Mouse (Mus musculus) midbrain, embryonic 15.5 days (tissue): ENCODE data around the gene Abhd8. TPM values are rescaled to one million over a fixed set of nuclear protein-coding genes. Genes with fewer than 3 reads are reported as not detected.
A peak's percentile ranks its signal among the peaks of the same experiment; 100 is the strongest.

ENCODE experiments used
- ATAC-seq: fragments of 200-750 bp; cut with Nextera tagmentation; replicated peaks from 2 replicates; pipeline ENCODE4 v1.8.0; 2017; ENCODE audit warnings: moderate TSS enrichment
- H3K27ac ChIP-seq: fragments of 300-500 bp; sonication (generic); 2 replicates; pipeline ENCODE4 v1.5.1; 2015; ENCODE audit warnings: mild to moderate bottlenecking, inconsistent platforms
- H3K27me3 ChIP-seq: fragments of 300-500 bp; sonication (generic); replicated peaks from 2 replicates; pipeline ENCODE4 v1.6.1; 2015; ENCODE audit warnings: inconsistent platforms
- H3K36me3 ChIP-seq: fragments of 300-500 bp; sonication (generic); replicated peaks from 2 replicates; pipeline ENCODE4 v1.6.1; 2015; ENCODE audit warnings: inconsistent platforms
- H3K4me1 ChIP-seq: fragments of 300-500 bp; sonication (generic); 2 replicates; pipeline ENCODE4 v1.6.1; 2015; ENCODE audit warnings: inconsistent platforms
- H3K4me2 ChIP-seq: fragments of 300-500 bp; sonication (generic); 2 replicates; pipeline ENCODE4 v1.6.1; 2015; ENCODE audit warnings: inconsistent platforms, mild to moderate bottlenecking, moderate library complexity
- H3K4me3 ChIP-seq: fragments of 300-500 bp; sonication (generic); 2 replicates; pipeline ENCODE4 v1.5.1; 2015; ENCODE audit warnings: mild to moderate bottlenecking, inconsistent platforms
- H3K9ac ChIP-seq: fragments of 300-500 bp; sonication (generic); 2 replicates; pipeline ENCODE4 v1.6.1; 2015; ENCODE audit warnings: mild to moderate bottlenecking, inconsistent platforms
- H3K9me3 ChIP-seq: fragments of 300-500 bp; sonication (generic); 2 replicates; pipeline ENCODE4 v1.6.1; 2016; ENCODE audit warnings: inconsistent platforms
- WGBS: fragments of 180-500 bp; shearing (Covaris S2); methylation state at CpG from one replicate; pipeline ENCODE4 v1.1.7; 2015; ENCODE audit warnings: mixed read lengths; 5-methylcytosine and 5-hydroxymethylcytosine counted together
- polyA plus RNA-seq: library from polyadenylated mRNA; unstranded; fragments of >200 nt; fragmentation: Nextera tagmentation; extraction: Ambion mirVana; gene quantifications from 2 replicates; pipeline ENCODE4 v1.2.1, GENCODE M21; 2015

The Abhd8 gene
- polyA plus RNA-seq, 1 experiment from 2014 or later, result 188 TPM

GRCm38 (mm10) chr8:71467201-71467600 is 3.7 kb upstream of the Abhd8 start:
- no peak overlapping the region for H3K4me3 ChIP-seq
- no peak overlapping the region for H3K4me2 ChIP-seq
- H3K27me3 ChIP-seq, result no peaks in the 10 kb centered on the region
- H3K9ac ChIP-seq, result no peak overlapping the region
- peaks cover 44% of the 10 kb centered on the region for H3K4me1 ChIP-seq
- H3K9me3 ChIP-seq, result no peaks in the 10 kb centered on the region
- no peak for ATAC-seq
- H3K36me3 ChIP-seq, result peaks cover 6% of the 10 kb centered on the region; the same call in 1 of the 2 replicates
- 93% methylated on average over 2 of the region's 2 CpGs for WGBS
- no peak overlapping the region for H3K27ac ChIP-seq

GRCm38 (mm10) chr8:71466198-71466597 is 2.7 kb upstream of the Abhd8 start:
- H3K9ac ChIP-seq, result no peak overlapping the region
- no peak overlapping the region for H3K27ac ChIP-seq
- peaks cover 11% of the 10 kb centered on the region; the same call in 1 of the 2 replicates for H3K36me3 ChIP-seq
- H3K4me1 ChIP-seq, result peaks cover 54% of the 10 kb centered on the region
- no peak for ATAC-seq
- WGBS, result 91% methylated on average over 5 of the region's 5 CpGs
- H3K9me3 ChIP-seq, result no peaks in the 10 kb centered on the region
- no peak overlapping the region for H3K4me2 ChIP-seq
- no peaks in the 10 kb centered on the region for H3K27me3 ChIP-seq
- H3K4me3 ChIP-seq, result no peak overlapping the region

- Histone ChIP-seq H3K27me3 (no peaks in the 10 kb centered on the region), H3K4me1 (peaks cover 54% of the 10 kb centered on the region), H3K36me3 (peaks cover 16% of the 10 kb centered on the region; the same call in 1 of the 2 replicates), H3K4me3 (peak overlapping the region; percentile 95), H3K27ac (no peak overlapping the region), H3K9me3 (no peaks in the 10 kb centered on the region), H3K9ac (peak overlapping the region; percentile 78; the same call in 1 of the 2 replicates), H3K4me2 (peak overlapping the region; percentile 92)
- ATAC-seq, result no peak
- WGBS, result 81% methylated on average over 8 of the region's 8 CpGs
Observed at GRCm38 (mm10) chr8:71465733-71466132, 2.3 kb upstream of the Abhd8 start.

- Histone ChIP-seq H3K4me1 (peaks cover 48% of the 10 kb centered on the region), H3K27me3 (no peaks in the 10 kb centered on the region), H3K27ac (peak within 1 kb of the TSS; percentile 86), H3K4me2 (peak within 1 kb of the TSS; percentile 92), H3K36me3 (peaks cover 20% of the 10 kb centered on the region; the same call in 1 of the 2 replicates), H3K9ac (peak within 1 kb of the TSS; percentile 78), H3K4me3 (peak within 1 kb of the TSS; percentile 95), H3K9me3 (no peaks in the 10 kb centered on the region)
- peak; percentile 70 for ATAC-seq
- WGBS, result under 1% methylated on average over 59 of the region's 59 CpGs
Observed at GRCm38 (mm10) chr8:71464513-71465500, 1.4 kb upstream of the Abhd8 start, which contains the start of gene Mrpl34. Mrpl34 (plus strand) TSS chr8:71464959.

GRCm38 (mm10) chr8:71462786-71463185 is 669 bp downstream of the Abhd8 start:
- no peaks in the 10 kb centered on the region for H3K9me3 ChIP-seq
- peak; percentile 2 for ATAC-seq
- peak overlapping the region; percentile 95 for H3K9ac ChIP-seq
- peak overlapping the region; percentile 95 for H3K4me3 ChIP-seq
- peaks cover 51% of the 10 kb centered on the region for H3K4me1 ChIP-seq
- H3K27ac ChIP-seq, result peak overlapping the region; percentile 86
- H3K4me2 ChIP-seq, result peak overlapping the region; percentile 92
- WGBS, result 2% methylated on average over 16 of the region's 16 CpGs
- H3K36me3 ChIP-seq, result peaks cover 27% of the 10 kb centered on the region; the same call in 1 of the 2 replicates
- no peaks in the 10 kb centered on the region for H3K27me3 ChIP-seq

- H3K27ac ChIP-seq, result 0 out of 2 replicates have a peak overlapping the region, but pooled peaks have one; percentile 86
- peak overlapping the region; percentile 95 for H3K4me3 ChIP-seq
- peaks cover 30% of the 10 kb centered on the region; the same call in 1 of the 2 replicates for H3K36me3 ChIP-seq
- ATAC-seq, result no peak
- peak overlapping the region; percentile 92 for H3K4me2 ChIP-seq
- WGBS, result 76% methylated on average over 4 of the region's 4 CpGs
- no peaks in the 10 kb centered on the region for H3K9me3 ChIP-seq
- H3K27me3 ChIP-seq, result no peaks in the 10 kb centered on the region
- H3K9ac ChIP-seq, result peak overlapping the region; percentile 95
- peaks cover 51% of the 10 kb centered on the region for H3K4me1 ChIP-seq
Observed at GRCm38 (mm10) chr8:71462191-71462590, 1.3 kb downstream of the Abhd8 start.

GRCm38 (mm10) chr8:71461152-71461840 is 2.2 kb downstream of the Abhd8 start:
- H3K36me3 ChIP-seq, result peaks cover 37% of the 10 kb centered on the region; the same call in 1 of the 2 replicates

GRCm38 (mm10) chr8:71460716-71461115 is 2.7 kb downstream of the Abhd8 start:
- peaks cover 45% of the 10 kb centered on the region for H3K4me1 ChIP-seq
- H3K9me3 ChIP-seq, result no peaks in the 10 kb centered on the region
- H3K27me3 ChIP-seq, result no peaks in the 10 kb centered on the region
- peaks cover 31% of the 10 kb centered on the region; the same call in 1 of the 2 replicates for H3K36me3 ChIP-seq
- no peak overlapping the region for H3K4me3 ChIP-seq
- no peak overlapping the region for H3K4me2 ChIP-seq
- no peak for ATAC-seq
- WGBS, result 93% methylated on average over 6 of the region's 6 CpGs
- H3K9ac ChIP-seq, result no peak overlapping the region
- no peak overlapping the region for H3K27ac ChIP-seq

More at GRCm38 (mm10) chr8:71461152-71461840, 2.2 kb downstream of the Abhd8 start:
- Histone ChIP-seq H3K27ac (no peak overlapping the region), H3K4me3 (no peak overlapping the region), H3K4me2 (peak overlapping the region; percentile 92; the same call in 1 of the 2 replicates), H3K27me3 (no peaks in the 10 kb centered on the region), H3K9me3 (no peaks in the 10 kb centered on the region), H3K4me1 (peaks cover 51% of the 10 kb centered on the region), H3K9ac (no peak overlapping the region)
- 83% methylated on average over 47 of the region's 47 CpGs for WGBS
- no peak for ATAC-seq

- no peaks in the 10 kb centered on the region for H3K9me3 ChIP-seq
- H3K36me3 ChIP-seq, result peaks cover 31% of the 10 kb centered on the region; the same call in 1 of the 2 replicates
- H3K9ac ChIP-seq, result no peak overlapping the region
- no peak overlapping the region for H3K4me2 ChIP-seq
- ATAC-seq, result no peak
- no peak overlapping the region for H3K4me3 ChIP-seq
- peaks cover 29% of the 10 kb centered on the region for H3K4me1 ChIP-seq
- 86% methylated on average over 20 of the region's 20 CpGs for WGBS
- no peak overlapping the region for H3K27ac ChIP-seq
- no peaks in the 10 kb centered on the region for H3K27me3 ChIP-seq
Observed at GRCm38 (mm10) chr8:71457659-71458270, 5.7 kb downstream of the Abhd8 start.

- WGBS, result 42% methylated on average over 22 of the region's 22 CpGs
Observed at GRCm38 (mm10) chr8:71456906-71457305, 6.5 kb downstream of the Abhd8 start.

GRCm38 (mm10) chr8:71454668-71455067 is 8.8 kb downstream of the Abhd8 start:
- Histone ChIP-seq H3K4me3 (no peak overlapping the region), H3K9ac (no peak overlapping the region), H3K9me3 (no peaks in the 10 kb centered on the region), H3K36me3 (peaks cover 16% of the 10 kb centered on the region; the same call in 1 of the 2 replicates), H3K4me2 (no peak overlapping the region), H3K4me1 (peaks cover 4% of the 10 kb centered on the region; the same call in 1 of the 2 replicates), H3K27me3 (no peaks in the 10 kb centered on the region), H3K27ac (no peak overlapping the region)
- ATAC-seq, result no peak
- 90% methylated on average over 8 of the region's 8 CpGs for WGBS

More at GRCm38 (mm10) chr8:71456906-71457305, 6.5 kb downstream of the Abhd8 start:
- H3K27ac ChIP-seq, result no peak overlapping the region
- H3K27me3 ChIP-seq, result no peaks in the 10 kb centered on the region
- no peak overlapping the region for H3K4me3 ChIP-seq
- peaks cover 31% of the 10 kb centered on the region; the same call in 1 of the 2 replicates for H3K36me3 ChIP-seq
- peaks cover 20% of the 10 kb centered on the region for H3K4me1 ChIP-seq
- no peak overlapping the region for H3K4me2 ChIP-seq
- H3K9ac ChIP-seq, result no peak overlapping the region
- H3K9me3 ChIP-seq, result no peaks in the 10 kb centered on the region
- no peak for ATAC-seq
